Mouse (Mus musculus): ENCODE results near the gene Stox1. TPM values are rescaled to one million over a fixed set of nuclear protein-coding genes. Genes with fewer than 3 reads are reported as not detected.
"Not testable (repeated sequence)": the region's sequence is repeated elsewhere in the genome, so short reads cannot be mapped to it uniquely, and the experiment has no call there.

The Stox1 gene
- polyA plus RNA-seq (2015; fragmentation: Nextera tagmentation; extraction: Ambion mirVana), result 2.2 and 3.3 TPM in 2 replicates

DNA sequence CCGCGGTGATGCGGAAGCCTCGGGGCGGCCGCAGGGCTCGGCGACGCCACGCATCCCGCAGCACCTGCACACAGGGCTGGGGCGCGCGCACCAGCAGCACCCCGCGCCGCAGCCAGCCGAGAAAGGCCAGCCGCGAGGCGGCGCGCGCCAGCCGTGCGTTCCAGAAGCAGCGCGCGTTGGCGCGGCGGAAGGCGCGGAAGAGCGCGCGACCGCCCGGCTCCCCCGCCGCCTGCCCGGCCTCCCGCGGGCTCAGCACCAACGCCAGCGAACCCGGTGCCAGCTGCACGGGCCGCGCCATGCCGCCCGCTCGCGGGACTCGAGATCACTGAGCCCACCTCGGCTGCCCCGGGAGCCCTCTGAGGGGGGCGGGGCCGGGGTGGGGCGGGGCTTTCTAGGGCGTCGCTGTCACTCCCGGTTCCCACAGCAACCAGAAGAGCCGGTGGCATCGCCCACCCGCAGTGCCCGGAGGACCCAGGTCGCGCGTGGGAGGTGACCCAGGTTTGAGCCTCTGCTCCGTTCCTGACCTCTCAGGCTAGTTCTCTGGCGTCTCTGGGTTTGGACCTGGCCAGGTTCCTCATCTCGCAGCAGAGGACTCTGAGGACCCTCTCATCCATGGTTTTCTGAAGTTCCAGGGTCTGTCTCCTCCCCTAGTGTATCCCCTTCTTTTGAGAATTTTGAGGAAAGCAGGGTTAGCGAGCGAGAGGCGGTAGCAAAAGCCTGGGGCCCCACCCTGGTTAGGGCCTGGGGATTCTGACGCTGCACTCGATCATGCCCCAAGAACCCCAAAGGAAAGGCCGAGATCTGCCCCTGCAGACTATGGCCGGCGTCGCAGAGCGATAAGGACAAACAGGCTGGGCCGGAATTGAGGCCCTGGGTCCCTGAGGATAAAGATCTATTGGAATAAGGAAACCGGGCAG is at the start of gene Stox1:
Gene Stox1 (minus strand): TSS at position 358 of the 917 bp plus-strand sequence.
- peak; percentile 89 for ATAC-seq (ENCODE audit: low read depth)
- Histone ChIP-seq H3K4me1 (replicated peaks) (peaks cover 13% of the 10 kb centered on the region; the same call in 1 of the 2 replicates), H3K36me3 (no peaks in the 10 kb centered on the region), H3K9ac (peak within 1 kb of the TSS; percentile 78), H3K4me2 (peak within 1 kb of the TSS; percentile 65), H3K9me3 (no peaks in the 10 kb centered on the region), H3K4me3 (peak within 1 kb of the TSS; percentile 69), H3K27me3 (peaks cover 46% of the 10 kb centered on the region), H3K27ac (replicated peaks) (no peak within 1 kb of the TSS; the same call in 1 of the 2 replicates)
- WGBS, result 2% methylated on average over 78 of the region's 85 CpGs

DNA sequence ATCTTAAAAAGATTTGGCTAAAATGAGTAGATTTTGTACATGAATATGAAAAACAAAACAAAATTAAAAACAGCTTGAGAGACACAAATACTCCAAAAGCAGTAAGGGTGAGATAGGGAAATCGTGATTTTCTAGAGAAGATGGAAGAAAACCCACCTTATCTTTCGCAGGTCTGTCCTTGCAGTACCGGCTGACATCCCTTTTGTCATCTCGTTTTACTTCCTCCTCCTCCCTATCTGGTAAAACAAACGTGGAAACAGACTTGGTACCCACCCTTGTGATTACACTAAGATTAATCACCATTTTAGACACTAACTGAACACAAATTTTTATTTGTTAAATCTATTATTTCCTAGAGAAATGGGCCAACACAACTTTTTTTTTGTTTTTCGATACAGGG is 24.9 kb upstream of the Stox1 start:
- H3K27ac ChIP-seq (replicated peaks), result no peak overlapping the region
- no peak for ATAC-seq (ENCODE audit: low read depth)
- WGBS, result 88% methylated on average over 6 of the region's 6 CpGs
- no peaks in the 10 kb centered on the region for H3K4me1 ChIP-seq (replicated peaks)
- H3K9ac ChIP-seq, result no peak overlapping the region
- H3K27me3 ChIP-seq, result no peaks in the 10 kb centered on the region
- H3K4me2 ChIP-seq, result no peak overlapping the region
- H3K4me3 ChIP-seq, result no peak overlapping the region
- peaks cover 95% of the 10 kb centered on the region for H3K36me3 ChIP-seq
- H3K9me3 ChIP-seq, result no peaks in the 10 kb centered on the region

DNA sequence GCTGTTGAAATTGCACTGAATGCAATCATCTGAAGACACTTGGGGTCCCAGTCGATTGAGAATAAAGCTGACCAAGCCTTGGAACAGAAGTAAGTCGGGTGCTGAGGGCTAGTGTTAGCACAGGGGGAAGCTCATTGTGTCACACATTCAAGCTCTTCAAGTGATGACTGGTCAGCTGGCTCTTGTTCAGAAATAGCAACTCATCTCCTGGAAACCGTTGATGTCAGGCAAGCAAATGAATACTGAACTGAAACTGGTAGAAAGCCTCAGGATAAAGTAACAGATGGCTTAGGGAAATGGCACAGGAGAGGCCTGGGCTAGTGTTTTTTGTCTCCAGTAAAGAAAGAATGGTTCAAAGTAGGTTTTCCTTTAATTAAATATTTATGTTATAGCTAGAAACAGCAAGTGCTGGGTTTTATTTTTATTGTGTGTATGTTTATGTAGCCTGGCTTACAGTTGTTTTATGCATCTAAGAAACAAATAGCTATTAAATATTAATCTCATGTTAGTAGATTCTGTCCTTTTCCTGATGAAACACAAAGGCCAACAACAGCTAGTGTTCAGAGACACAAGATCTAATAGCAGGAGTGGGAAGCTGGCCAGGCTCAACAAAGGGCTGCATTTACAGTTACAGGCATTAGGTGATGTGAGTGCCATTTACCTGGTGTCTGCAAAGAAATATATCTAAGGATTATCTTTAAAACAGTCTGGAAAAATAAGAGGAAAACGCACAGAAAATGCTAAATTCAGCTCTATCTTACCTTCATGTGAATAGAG is 14.2 kb upstream of the Stox1 start:
- Histone ChIP-seq H3K4me2 (no peak overlapping the region), H3K9ac (no peak overlapping the region), H3K27me3 (no peaks in the 10 kb centered on the region), H3K4me3 (no peak overlapping the region), H3K4me1 (replicated peaks) (peaks cover 7% of the 10 kb centered on the region; the same call in 1 of the 2 replicates), H3K9me3 (no peaks in the 10 kb centered on the region), H3K27ac (replicated peaks) (peak overlapping the region; percentile 63), H3K36me3 (peaks cover 42% of the 10 kb centered on the region)
- 64% methylated on average over 4 of the region's 4 CpGs for WGBS
- ATAC-seq (ENCODE audit: low read depth), result peak; percentile 64

DNA sequence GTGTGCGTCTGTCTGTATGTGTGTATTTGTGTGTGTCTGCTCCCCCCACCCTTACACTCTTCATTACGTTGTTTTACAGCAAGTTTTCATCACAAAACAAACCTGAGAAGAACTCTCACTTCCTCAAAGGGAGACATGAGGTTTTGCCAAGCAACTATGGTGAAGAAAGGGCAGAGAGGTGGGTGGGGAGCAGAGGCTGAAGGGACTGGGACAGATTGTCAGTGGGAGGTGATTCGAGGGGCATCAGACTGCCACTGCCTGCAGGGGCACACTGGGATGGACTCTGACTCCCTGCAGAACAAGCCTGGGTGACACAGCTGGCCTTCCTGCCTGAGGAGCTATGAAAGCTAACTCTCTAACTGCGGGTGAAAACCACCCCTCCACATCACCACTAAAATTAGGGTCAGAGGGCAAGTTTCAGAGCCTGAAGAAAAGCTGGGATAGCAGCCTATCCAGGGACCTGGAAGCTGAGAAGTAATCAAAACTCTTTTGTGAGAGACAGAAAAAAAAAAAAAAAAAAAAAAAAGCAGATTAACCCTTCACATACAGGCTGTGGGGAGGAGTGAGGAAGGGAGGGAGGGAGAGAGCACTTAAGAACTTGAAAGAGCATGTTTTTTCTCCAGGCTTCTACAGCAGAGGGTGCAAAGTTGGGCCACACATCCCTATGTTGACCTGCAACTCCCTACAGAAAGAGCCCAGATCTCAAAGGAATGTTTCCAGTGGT is 11.2 kb upstream of the Stox1 start:
- 53% methylated on average over 4 of the region's 4 CpGs for WGBS
- no peaks in the 10 kb centered on the region for H3K9me3 ChIP-seq
- ATAC-seq (ENCODE audit: low read depth), result no peak
- H3K27me3 ChIP-seq, result no peaks in the 10 kb centered on the region
- H3K4me1 ChIP-seq (replicated peaks), result peaks cover 7% of the 10 kb centered on the region; the same call in 1 of the 2 replicates
- H3K36me3 ChIP-seq, result peaks cover 20% of the 10 kb centered on the region
- no peak overlapping the region for H3K9ac ChIP-seq
- H3K4me2 ChIP-seq, result no peak overlapping the region
- H3K27ac ChIP-seq (replicated peaks), result no peak overlapping the region
- H3K4me3 ChIP-seq, result no peak overlapping the region

DNA sequence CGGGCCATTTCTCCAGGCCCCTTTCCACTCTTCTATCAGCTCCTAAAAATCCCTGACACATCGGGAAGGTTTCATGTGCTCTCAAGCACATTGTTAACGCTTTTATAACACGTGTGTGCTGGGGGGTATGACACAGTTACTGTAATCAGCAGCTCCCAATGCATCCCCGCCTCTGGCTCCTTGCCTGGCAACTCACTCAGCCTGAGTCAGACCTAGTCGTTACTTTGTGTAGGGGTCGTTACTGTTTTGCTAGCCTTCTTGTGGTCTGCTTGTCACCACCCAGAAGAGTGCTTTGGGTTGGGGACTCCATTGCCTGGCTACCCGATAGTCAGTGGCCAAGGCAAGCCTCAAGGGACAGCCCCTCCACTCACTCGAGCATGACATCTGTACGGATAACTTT is 4.9 kb upstream of the Stox1 start:
- peaks cover 6% of the 10 kb centered on the region; the same call in 1 of the 2 replicates for H3K4me1 ChIP-seq (replicated peaks)
- H3K36me3 ChIP-seq, result no peaks in the 10 kb centered on the region
- H3K27me3 ChIP-seq, result peaks cover 14% of the 10 kb centered on the region
- H3K4me3 ChIP-seq, result no peak overlapping the region
- H3K9me3 ChIP-seq, result no peaks in the 10 kb centered on the region
- 78% methylated on average over 10 of the region's 10 CpGs for WGBS
- H3K4me2 ChIP-seq, result no peak overlapping the region
- H3K9ac ChIP-seq, result no peak overlapping the region
- H3K27ac ChIP-seq (replicated peaks), result no peak overlapping the region
- ATAC-seq (ENCODE audit: low read depth), result no peak

DNA sequence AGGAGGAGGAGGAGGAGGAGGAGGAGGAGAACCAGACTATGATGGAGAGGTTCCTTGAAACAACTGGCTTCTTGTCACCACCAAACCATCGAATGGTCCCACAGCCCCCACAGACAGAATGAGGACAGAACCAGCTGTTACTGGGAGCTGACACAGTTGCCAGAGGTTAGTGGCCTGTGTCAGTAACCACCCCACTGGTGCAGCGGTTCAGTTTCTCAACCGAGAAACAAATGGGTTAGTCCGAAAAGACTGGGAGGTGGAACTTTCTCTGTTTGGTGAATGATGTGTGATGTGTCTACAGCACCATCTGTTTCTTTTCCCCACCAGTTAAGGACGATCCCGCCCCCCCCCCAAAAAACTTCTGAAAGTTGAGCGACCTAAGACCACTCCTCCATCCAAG is 992 bp downstream of the Stox1 start:
- Histone ChIP-seq H3K27ac (replicated peaks) (no peak overlapping the region), H3K4me3 (peak overlapping the region; percentile 69), H3K9ac (no peak overlapping the region), H3K27me3 (peaks cover 46% of the 10 kb centered on the region), H3K9me3 (no peaks in the 10 kb centered on the region), H3K36me3 (no peaks in the 10 kb centered on the region), H3K4me1 (replicated peaks) (peaks cover 13% of the 10 kb centered on the region; the same call in 1 of the 2 replicates), H3K4me2 (peak overlapping the region; percentile 65)
- no peak for ATAC-seq (ENCODE audit: low read depth)
- 25% methylated on average over 7 of the region's 7 CpGs for WGBS

DNA sequence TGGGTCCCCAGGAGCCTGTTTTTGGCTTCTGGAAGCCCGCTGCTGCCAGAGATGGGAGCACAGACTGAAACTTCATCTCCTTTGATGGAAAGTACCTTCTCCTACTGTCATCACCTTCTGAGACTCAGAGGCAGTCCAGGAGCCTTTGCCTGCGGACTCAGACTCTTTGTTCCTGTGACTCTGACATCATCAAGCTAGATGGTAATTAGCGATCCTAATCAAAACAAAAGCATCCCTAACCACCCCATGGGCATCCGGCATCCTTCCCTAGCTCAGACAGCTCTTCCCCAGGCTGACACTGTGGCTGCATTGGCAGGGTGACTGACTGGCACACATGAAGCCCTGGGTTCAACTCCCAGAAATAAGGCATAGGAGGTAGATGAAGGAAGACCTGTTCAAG is 3.2 kb downstream of the Stox1 start:
- peaks cover 41% of the 10 kb centered on the region for H3K27me3 ChIP-seq
- WGBS, result 22% methylated on average over 4 of the region's 4 CpGs
- H3K27ac ChIP-seq (replicated peaks), result no peak overlapping the region

DNA sequence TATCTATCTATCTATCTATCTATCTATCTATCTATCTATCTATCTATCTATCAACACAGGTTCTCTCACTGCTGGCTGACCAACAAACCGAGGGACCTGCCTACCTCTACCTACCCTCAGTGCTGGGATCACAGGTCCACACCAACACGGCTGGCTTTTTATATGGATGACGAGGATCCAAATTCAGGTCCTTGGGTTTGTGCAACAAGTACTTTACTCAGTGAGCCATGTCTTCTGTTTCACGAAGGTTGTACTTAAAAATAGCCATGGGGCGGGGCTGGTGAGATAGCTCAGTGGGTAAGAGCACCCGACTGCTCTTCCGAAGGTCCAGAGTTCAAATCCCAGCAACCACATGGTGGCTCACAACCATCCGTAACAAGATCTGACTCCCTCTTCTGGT is 5.4 kb downstream of the Stox1 start:
- not testable (repeated sequence) for H3K4me3 ChIP-seq; ATAC-seq (ENCODE audit: low read depth)

More for the DNA sequence above, 3.2 kb downstream of the Stox1 start:
- H3K36me3 ChIP-seq, result no peaks in the 10 kb centered on the region
- no peak overlapping the region for H3K4me2 ChIP-seq
- H3K9me3 ChIP-seq, result no peaks in the 10 kb centered on the region
- H3K4me3 ChIP-seq, result no peak overlapping the region
- no peak for ATAC-seq (ENCODE audit: low read depth)
- peaks cover 13% of the 10 kb centered on the region; the same call in 1 of the 2 replicates for H3K4me1 ChIP-seq (replicated peaks)
- no peak overlapping the region for H3K9ac ChIP-seq

DNA sequence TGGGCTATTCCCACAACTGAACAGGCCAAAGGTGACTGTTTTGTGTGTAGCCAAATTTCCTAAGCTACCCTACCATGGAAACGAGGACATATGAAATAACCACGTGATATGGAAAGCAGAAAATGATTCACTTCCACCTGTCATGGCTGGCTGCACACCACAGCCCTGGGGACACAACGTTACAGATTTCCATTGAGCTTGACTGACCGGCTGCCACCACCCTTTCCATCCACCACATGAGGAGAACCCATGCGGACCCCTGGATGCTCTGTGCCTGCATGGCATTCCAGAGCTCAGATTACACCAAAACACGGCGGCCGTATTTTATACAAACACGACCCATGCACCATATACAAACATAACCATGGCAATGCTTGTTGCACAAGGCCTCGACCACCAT is 12.5 kb downstream of the Stox1 start:
- Histone ChIP-seq H3K9ac (no peak overlapping the region), H3K36me3 (no peaks in the 10 kb centered on the region), H3K4me3 (no peak overlapping the region), H3K27ac (replicated peaks) (no peak overlapping the region), H3K9me3 (no peaks in the 10 kb centered on the region), H3K27me3 (no peaks in the 10 kb centered on the region), H3K4me2 (no peak overlapping the region), H3K4me1 (replicated peaks) (no peaks in the 10 kb centered on the region)
- WGBS, result 78% methylated on average over 10 of the region's 10 CpGs
- no peak for ATAC-seq (ENCODE audit: low read depth)

More for the DNA sequence above, 5.4 kb downstream of the Stox1 start:
- H3K27ac ChIP-seq (replicated peaks); H3K36me3 ChIP-seq; H3K4me2 ChIP-seq; H3K9ac ChIP-seq; H3K4me1 ChIP-seq (replicated peaks); H3K9me3 ChIP-seq: not testable (repeated sequence)
- H3K27me3 ChIP-seq, result peaks cover 33% of the 10 kb centered on the region
- 90% methylated on average over 8 of the region's 8 CpGs for WGBS

DNA sequence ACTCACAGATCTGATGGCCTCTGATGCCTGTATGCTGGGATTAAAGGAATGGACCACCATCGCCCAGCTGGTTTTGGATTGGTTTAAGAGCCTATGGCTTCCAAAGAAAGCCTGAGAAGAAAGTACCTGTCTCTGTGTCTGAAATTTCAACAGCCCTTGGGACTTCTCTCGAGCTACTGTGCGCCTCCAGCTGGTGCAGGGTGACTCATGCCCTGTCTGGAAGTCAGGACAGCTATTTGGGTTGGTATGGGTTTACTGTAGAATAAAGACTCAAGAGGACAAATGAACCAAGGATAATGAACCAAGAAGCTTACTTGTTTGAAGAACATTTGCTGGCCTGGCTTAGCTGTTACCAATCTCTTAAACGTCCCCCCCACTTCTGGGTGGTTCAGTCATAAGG is 22.3 kb downstream of the Stox1 start:
- Histone ChIP-seq H3K4me3 (no peak overlapping the region), H3K9me3 (no peaks in the 10 kb centered on the region), H3K9ac (no peak overlapping the region), H3K27ac (replicated peaks) (no peak overlapping the region), H3K27me3 (no peaks in the 10 kb centered on the region), H3K36me3 (no peaks in the 10 kb centered on the region), H3K4me2 (no peak overlapping the region), H3K4me1 (replicated peaks) (no peaks in the 10 kb centered on the region)
- no peak for ATAC-seq (ENCODE audit: low read depth)
- WGBS, result 84% methylated on average over 4 of the region's 4 CpGs

DNA sequence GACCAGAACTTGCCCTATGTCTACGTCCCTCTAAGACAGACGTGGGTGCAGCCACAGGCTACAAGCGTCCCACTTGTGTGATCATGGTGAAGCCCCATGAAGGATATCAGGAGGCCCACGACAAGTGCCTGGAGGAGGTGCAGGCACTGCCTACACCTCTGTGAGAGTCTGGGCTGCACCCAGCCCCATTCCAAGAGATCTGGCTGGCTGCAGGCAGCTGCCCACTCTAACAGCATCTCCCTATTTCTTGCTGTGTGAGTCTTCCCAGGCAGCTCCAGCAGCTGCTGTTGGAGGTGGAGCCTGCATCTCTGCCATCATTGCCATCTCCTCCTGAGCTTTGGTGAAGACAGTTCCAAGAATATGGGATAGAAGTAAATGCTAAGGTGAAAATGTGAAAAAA is 23.5 kb downstream of the Stox1 start:
- no peaks in the 10 kb centered on the region for H3K9me3 ChIP-seq
- no peak for ATAC-seq (ENCODE audit: low read depth)
- no peak overlapping the region for H3K4me3 ChIP-seq
- no peak overlapping the region for H3K27ac ChIP-seq (replicated peaks)
- WGBS, result 85% methylated on average over 4 of the region's 4 CpGs
- no peaks in the 10 kb centered on the region for H3K4me1 ChIP-seq (replicated peaks)
- no peak overlapping the region for H3K4me2 ChIP-seq
- no peak overlapping the region for H3K9ac ChIP-seq
- H3K27me3 ChIP-seq, result no peaks in the 10 kb centered on the region
- no peaks in the 10 kb centered on the region for H3K36me3 ChIP-seq
